Mouse (Mus musculus) mesoderm, embryonic 11.5 days (tissue): ENCODE measurements around the gene Pycr2.

ENCODE experiments used
- DNase-seq: peaks from one replicate; pipeline ENCODE4 v3.0.0-alpha.2; 2012; ENCODE audit warnings: low read depth, low spot score

Pycr2 gene

DNA sequence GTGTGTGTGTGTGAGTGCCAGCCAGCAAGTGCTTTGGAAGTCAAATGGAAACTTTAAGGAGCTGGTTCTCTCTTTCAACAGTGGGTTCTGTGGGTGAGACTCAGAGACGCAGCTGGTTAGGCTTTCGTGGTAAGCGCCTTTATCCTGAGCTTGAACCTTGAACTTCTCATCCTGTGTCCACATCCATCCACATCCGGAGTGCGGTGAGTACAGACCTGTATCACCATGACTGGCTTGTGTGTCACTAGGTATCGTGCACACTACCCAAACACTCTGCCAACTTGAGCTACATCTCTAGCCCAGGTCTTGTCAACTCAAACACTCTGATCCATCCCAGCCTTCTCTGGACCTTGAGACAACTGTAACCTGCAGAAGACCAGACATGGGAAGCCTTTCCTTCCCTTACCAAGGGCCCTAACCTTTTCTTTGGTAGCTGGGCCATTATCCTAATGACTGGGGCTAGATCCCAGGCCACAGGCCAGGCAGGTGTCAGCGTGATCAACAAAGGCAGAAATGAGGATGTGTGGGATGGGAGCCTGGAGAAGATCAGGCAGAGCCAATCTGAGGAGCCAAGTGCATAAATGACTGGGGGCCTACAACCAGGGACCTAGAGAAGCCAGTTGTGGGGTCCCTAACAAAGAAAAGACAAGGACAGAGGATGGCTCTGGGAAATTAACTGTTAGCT, 36.8 kb downstream of the Pycr2 start:
- no peak for DNase-seq

DNA sequence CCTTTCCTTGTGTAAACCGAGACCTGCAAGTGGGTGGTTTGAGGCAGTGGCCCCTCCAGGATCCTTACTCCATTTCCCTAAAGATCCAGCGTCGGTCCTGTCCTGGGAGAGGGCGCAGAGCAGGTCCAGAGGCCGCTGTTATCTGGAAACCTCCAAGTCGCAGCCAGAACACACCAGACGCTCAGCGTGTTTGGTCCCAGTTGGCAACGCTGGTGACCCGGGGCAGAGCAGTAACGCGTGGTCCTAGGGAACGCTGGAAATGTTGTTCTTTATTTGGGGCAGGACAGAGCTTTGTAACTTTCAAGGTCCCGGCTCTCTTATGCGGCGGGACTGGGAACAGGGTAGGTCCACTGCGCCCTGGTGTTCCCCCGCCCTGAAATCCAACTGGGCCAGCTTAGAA, 37.6 kb downstream of the Pycr2 start:
- no peak for DNase-seq

- DNase-seq: peak; percentile 72
These were observed 38.3 kb downstream of the Pycr2 start, which contains the start of gene Tmem63a for GRCm38 (mm10) chr1:180942166-180943031. Tmem63a (plus strand) TSS chr1:180942344.

- DNase-seq: no peak
These were observed 39.0 kb downstream of the Pycr2 start for GRCm38 (mm10) chr1:180943032-180943644.

GRCm38 (mm10) chr1:180943896-180944295, 39.8 kb downstream of the Pycr2 start:
- DNase-seq: no peak

- DNase-seq: no peak
These were observed 40.5 kb downstream of the Pycr2 start for GRCm38 (mm10) chr1:180944553-180944952.

DNA sequence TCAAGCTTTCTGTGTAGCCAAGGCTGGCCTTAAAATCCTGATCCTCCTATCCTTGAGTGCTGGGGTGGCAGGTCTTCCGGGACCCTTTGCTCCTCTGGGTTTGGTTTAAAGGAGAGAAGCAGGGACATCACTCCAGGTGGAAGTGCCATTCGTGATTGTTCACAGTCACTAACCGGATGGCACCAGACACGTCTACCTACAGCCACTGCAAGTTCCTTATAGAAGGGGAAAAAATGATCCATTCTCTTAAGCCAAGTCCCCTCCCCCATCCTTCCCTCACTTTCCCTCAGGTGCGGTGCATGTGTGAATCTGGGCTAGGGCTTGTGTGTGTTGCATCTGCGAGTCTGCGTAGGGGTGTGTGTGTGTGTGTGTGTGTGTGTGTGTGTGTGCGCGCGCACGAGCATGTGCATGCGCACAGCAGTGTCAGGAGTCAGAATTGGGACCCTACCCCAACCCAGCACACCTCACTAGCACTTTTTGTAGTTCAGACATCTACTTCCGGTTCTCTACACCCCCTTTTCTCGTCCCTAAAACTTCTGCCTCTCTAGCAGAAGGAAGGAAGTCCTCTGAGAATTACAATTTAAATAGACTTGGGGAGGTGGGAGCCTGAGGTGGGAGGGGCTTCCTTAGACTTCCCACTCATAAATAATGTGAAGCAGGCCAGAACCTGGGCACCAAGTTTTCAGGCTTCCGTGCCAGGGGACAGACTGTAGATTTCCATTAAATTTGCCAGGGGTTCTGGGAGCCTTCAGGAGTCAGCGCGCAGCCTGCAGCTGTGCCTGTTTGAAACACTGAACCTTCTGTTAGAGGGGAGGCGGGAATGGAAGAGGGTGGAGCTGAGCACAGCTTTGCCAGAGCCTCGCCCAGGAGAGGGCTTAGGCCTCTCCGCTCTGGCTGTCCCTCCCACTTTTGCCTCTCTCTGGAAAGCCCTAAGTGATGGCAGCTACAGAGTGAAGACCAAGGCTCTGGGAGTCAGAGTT, 41.2 kb downstream of the Pycr2 start:
- peak; percentile 66 for DNase-seq

DNA sequence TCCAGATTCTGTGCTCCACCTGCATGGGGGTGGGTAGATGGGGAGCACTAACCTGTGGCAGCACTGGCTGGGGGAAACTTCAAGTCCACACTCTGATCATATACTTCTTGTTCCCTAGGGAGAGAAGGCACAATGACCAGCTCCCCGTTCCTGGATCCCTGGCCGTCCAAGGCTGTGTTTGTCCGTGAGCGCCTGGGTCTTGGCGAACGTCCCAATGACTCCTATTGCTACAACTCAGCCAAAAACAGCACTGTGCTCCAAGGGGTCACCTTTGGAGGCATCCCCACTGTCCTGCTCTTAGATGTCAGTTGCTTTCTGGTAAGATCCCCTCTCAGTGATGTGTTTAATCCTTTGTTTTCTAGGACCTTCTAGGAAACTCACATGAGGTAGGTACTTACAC, 42.4 kb downstream of the Pycr2 start:
- DNase-seq: no peak

- DNase-seq: no peak
These were observed 48.1 kb downstream of the Pycr2 start for GRCm38 (mm10) chr1:180952085-180952746.

- DNase-seq: no peak
These were observed 48.7 kb downstream of the Pycr2 start for GRCm38 (mm10) chr1:180952808-180953207.

DNA sequence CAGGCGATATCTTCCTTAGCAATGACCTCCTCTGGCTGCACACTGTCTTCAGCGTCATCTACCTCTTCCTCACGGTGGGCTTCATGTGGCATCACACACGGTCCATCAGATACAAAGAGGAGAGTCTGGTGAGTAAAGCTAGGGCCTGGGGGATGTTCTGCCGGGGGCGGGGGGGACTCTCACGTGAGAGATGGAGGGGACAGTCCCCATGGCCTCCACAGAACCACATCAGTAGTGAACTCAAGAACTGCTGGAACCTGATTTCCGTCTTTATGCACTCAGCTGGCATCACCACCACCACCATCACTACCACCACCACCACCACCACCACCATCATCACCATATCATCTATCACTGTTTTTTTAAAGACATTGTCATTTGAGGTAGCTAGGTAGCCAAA, 52.3 kb downstream of the Pycr2 start:
- DNase-seq: no peak

GRCm38 (mm10) chr1:180956973-180957381, 52.9 kb downstream of the Pycr2 start:
- DNase-seq: no peak
